Mouse (Mus musculus) adrenal gland (tissue): ENCODE measurements around the gene Cib4.

ENCODE experiments used
- intact Hi-C: fragments of 180-260 bp; cut with DNase I; formaldehyde crosslinking; loops from one replicate; pipeline ENCODE4 v1.15.1; 2025

Cib4 gene

GRCm38 (mm10) chr5:30456056-30456455, 89.6 kb downstream of the Cib4 start:
- intact Hi-C loops = no loop called here

- intact Hi-C loops = no loop called here
Observed at GRCm38 (mm10) chr5:30444327-30444895, 101.2 kb downstream of the Cib4 start.

GRCm38 (mm10) chr5:30442196-30442595, 103.4 kb downstream of the Cib4 start:
- intact Hi-C loops = no loop called here

- intact Hi-C loops = no loop called here
Observed at GRCm38 (mm10) chr5:30440308-30440906, 105.2 kb downstream of the Cib4 start.

GRCm38 (mm10) chr5:30438931-30439330, 106.7 kb downstream of the Cib4 start:
- intact Hi-C loops = no loop called here
